Mouse (Mus musculus): Measurements from ENCODE around the gene Kansl2. TPM values are rescaled to one million over a fixed set of nuclear protein-coding genes. Genes with fewer than 3 reads are reported as not detected.

Kansl2 gene
- polyA plus RNA-seq, 1 experiment from 2014 or later = 138 TPM

DNA sequence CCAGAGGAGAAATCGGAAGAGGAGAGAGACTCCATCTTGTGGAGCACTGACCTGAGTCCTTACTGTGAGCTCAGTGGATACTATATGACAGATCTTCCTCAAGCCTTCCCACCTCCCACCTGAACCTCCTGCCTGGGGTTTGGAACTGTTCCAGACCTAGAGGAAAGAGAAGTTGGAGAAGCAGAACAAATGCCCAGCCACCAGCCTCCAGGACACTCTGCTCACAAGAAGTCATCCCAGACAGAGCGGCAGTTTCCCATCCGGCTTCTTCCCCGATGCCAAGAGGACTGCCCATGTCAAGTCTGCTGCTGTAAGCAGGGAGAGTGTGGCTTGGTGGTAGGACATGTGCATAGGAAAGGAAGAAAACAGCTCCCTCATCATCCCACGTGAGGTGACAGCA lies 57.8 kb downstream of the Kansl2 start:
- no peaks in the 10 kb centered on the region for H3K36me3 ChIP-seq (ENCODE audit: control insufficient read depth, insufficient read depth, low read length)
- no peak overlapping the region for H3K4me3 ChIP-seq (ENCODE audit: low read depth, low read length)
- H3K27ac ChIP-seq (ENCODE audit: low read depth, low read length) = no peak overlapping the region
- ATAC-seq (replicated peaks; ENCODE audit: low FRiP score) (no peak), DNase-seq (ENCODE audit: low spot score) (no peak)
- no peaks in the 10 kb centered on the region for H3K9me3 ChIP-seq (ENCODE audit: control insufficient read depth, low read length)
- no peak overlapping the region for H3K9ac ChIP-seq (ENCODE audit: low read length)
- H3K4me2 ChIP-seq (ENCODE audit: low read depth, low read length, severe bottlenecking) = no peak overlapping the region
- WGBS = 78% methylated on average over 5 of the region's 5 CpGs
- H3K27me3 ChIP-seq (ENCODE audit: control insufficient read depth, insufficient read depth, low read length) = no peaks in the 10 kb centered on the region
- no peaks in the 10 kb centered on the region for H3K4me1 ChIP-seq (replicated peaks; ENCODE audit: control insufficient read depth, insufficient read depth, low read length)

DNA sequence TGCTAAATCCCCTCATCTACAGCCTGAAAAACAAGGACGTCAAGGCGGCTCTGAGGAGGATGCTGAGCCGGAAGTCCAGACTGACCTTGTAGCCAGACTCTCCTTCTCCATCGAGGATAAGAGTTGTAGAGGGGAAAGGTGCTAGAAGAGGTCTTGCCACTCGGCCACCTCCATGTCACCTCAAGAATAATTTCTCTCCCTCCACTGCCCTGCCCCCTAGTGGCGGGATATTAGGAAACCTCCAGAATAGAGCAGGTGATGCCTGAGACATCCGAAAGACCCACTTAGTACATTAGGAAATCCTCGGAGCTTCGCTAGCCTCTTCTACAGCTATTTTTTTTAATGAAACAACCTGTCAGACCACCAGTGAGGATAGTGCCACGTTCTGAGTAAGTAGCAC lies 58.7 kb downstream of the Kansl2 start:
- DNase-seq (ENCODE audit: low spot score) (peak; percentile 56), ATAC-seq (replicated peaks; ENCODE audit: low FRiP score) (no peak)

DNA sequence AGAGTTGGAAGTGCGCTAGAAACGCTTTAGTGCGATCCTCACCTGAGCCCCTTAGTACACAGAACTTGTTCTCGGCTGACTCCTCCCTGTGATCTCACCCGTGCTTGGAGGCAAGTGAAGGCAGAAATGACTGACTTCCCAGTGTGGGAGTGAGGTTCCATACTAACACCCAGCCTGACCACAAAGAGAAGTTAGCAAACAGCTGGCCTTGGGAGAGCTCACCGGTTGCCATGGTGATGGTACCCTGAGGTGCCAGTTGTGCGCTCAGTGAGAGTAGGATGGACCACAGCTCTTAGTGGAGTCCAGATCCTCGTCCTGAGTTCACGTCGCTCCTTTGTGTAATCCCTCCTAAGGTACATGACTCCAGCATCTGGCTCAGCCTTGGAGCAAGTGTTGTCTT lies 59.1 kb downstream of the Kansl2 start:
- H3K27ac ChIP-seq (ENCODE audit: low read depth, low read length) = no peak overlapping the region
- no peak overlapping the region for H3K4me2 ChIP-seq (ENCODE audit: low read depth, low read length, severe bottlenecking)
- H3K9me3 ChIP-seq (ENCODE audit: control insufficient read depth, low read length) = no peaks in the 10 kb centered on the region
- no peaks in the 10 kb centered on the region for H3K36me3 ChIP-seq (ENCODE audit: control insufficient read depth, insufficient read depth, low read length)
- ATAC-seq (replicated peaks; ENCODE audit: low FRiP score) = no peak
- H3K9ac ChIP-seq (ENCODE audit: low read length) = no peak overlapping the region
- H3K4me1 ChIP-seq (replicated peaks; ENCODE audit: control insufficient read depth, insufficient read depth, low read length) = no peaks in the 10 kb centered on the region
- no peak for DNase-seq (ENCODE audit: low spot score)
- H3K27me3 ChIP-seq (ENCODE audit: control insufficient read depth, insufficient read depth, low read length) = no peaks in the 10 kb centered on the region
- H3K4me3 ChIP-seq (ENCODE audit: low read depth, low read length) = no peak overlapping the region
- 76% methylated on average over 10 of the region's 10 CpGs for WGBS

More for the DNA sequence above, 58.7 kb downstream of the Kansl2 start:
- Histone ChIP-seq H3K9ac (ENCODE audit: low read length) (no peak overlapping the region), H3K4me2 (ENCODE audit: low read depth, low read length, severe bottlenecking) (no peak overlapping the region), H3K27ac (ENCODE audit: low read depth, low read length) (no peak overlapping the region), H3K4me1 (replicated peaks; ENCODE audit: control insufficient read depth, insufficient read depth, low read length) (no peaks in the 10 kb centered on the region), H3K9me3 (ENCODE audit: control insufficient read depth, low read length) (no peaks in the 10 kb centered on the region), H3K27me3 (ENCODE audit: control insufficient read depth, insufficient read depth, low read length) (no peaks in the 10 kb centered on the region), H3K4me3 (ENCODE audit: low read depth, low read length) (no peak overlapping the region), H3K36me3 (ENCODE audit: control insufficient read depth, insufficient read depth, low read length) (no peaks in the 10 kb centered on the region)
- WGBS = 58% methylated on average over 10 of the region's 10 CpGs

DNA sequence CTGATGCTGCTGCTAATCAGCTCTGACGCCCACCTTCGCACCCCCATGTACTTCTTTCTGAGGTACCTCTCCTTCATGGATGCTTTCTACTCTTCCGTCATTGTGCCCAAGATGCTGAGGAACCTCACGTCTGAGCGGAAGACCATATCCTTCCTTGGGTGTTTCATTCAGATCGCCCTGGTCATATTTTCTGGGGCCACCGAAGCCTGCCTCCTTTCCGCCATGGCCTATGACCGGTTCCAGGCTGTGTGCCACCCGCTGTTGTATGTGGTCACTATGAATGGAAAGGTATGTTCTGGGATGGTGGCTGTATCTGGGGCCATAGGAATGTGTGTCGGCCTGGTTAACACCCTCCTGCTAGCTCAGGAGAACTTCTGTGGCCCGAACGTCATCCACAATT lies 62.5 kb downstream of the Kansl2 start:
- ATAC-seq (replicated peaks; ENCODE audit: low FRiP score) (no peak), DNase-seq (ENCODE audit: low spot score) (no peak)
- Histone ChIP-seq H3K4me1 (replicated peaks; ENCODE audit: control insufficient read depth, insufficient read depth, low read length) (no peaks in the 10 kb centered on the region), H3K27ac (ENCODE audit: low read depth, low read length) (no peak overlapping the region), H3K4me2 (ENCODE audit: low read depth, low read length, severe bottlenecking) (no peak overlapping the region), H3K27me3 (ENCODE audit: control insufficient read depth, insufficient read depth, low read length) (no peaks in the 10 kb centered on the region), H3K9me3 (ENCODE audit: control insufficient read depth, low read length) (no peaks in the 10 kb centered on the region), H3K9ac (ENCODE audit: low read length) (no peak overlapping the region), H3K4me3 (ENCODE audit: low read depth, low read length) (no peak overlapping the region), H3K36me3 (ENCODE audit: control insufficient read depth, insufficient read depth, low read length) (no peaks in the 10 kb centered on the region)
- WGBS = 92% methylated on average over 13 of the region's 13 CpGs

DNA sequence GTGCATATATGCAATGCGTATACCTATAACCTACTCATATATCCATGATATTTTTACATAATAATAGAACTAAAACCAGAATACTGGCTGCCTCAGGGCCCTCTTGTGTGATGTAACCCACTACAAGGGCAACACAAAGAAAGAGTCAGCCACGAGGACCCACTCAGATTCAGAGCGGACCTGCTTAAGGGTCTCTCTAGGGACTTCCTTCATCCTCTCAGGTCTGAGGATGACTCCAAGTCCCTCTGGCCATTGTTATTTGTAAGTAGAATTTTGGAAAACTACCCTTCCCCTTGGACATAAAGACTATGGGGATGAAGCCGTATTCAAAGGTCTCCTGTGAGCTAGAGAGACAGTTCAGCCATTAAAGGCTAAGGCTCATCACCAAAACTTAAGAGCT lies 64.5 kb downstream of the Kansl2 start, which contains the start of gene OR5BS1P:
OR5BS1P (plus strand) TSS at position 301 of the 400 bp plus-strand sequence.
- Histone ChIP-seq H3K4me3 (ENCODE audit: low read depth, low read length) (no peak within 1 kb of the TSS), H3K27me3 (ENCODE audit: control insufficient read depth, insufficient read depth, low read length) (no peaks in the 10 kb centered on the region), H3K9ac (ENCODE audit: low read length) (no peak within 1 kb of the TSS), H3K27ac (ENCODE audit: low read depth, low read length) (no peak within 1 kb of the TSS), H3K9me3 (ENCODE audit: control insufficient read depth, low read length) (no peaks in the 10 kb centered on the region), H3K36me3 (ENCODE audit: control insufficient read depth, insufficient read depth, low read length) (no peaks in the 10 kb centered on the region), H3K4me2 (ENCODE audit: low read depth, low read length, severe bottlenecking) (no peak within 1 kb of the TSS), H3K4me1 (replicated peaks; ENCODE audit: control insufficient read depth, insufficient read depth, low read length) (no peaks in the 10 kb centered on the region)
- DNase-seq (ENCODE audit: low spot score) (no peak), ATAC-seq (replicated peaks; ENCODE audit: low FRiP score) (no peak)
- 91% methylated on average over 4 of the region's 4 CpGs for WGBS

Small RNA genes lying within 50 kb of the gene (microRNA-seq; reads per million reads assigned to microRNA genes)
- not detected for gene Mir1291 (ENCODE audit: insufficient number of aligned reads)

Other genes with a start within 250 kb of the Kansl2 start
- gene Zfp641, start 238.1 kb downstream of the Kansl2 start, polyA plus RNA-seq (2014; fragmentation: Nextera tagmentation; extraction: Ambion mirVana) = 1.2 TPM in 2 replicates
- not detected in 2 replicates for gene Olfr285, start 216.9 kb downstream of the Kansl2 start, polyA plus RNA-seq (2014; fragmentation: Nextera tagmentation; extraction: Ambion mirVana)
- gene Olfr284, start 193.3 kb downstream of the Kansl2 start, polyA plus RNA-seq (2014; fragmentation: Nextera tagmentation; extraction: Ambion mirVana) = not detected in 2 replicates
- not detected in 2 replicates for gene Olfr283, start 153.3 kb downstream of the Kansl2 start, polyA plus RNA-seq (2014; fragmentation: Nextera tagmentation; extraction: Ambion mirVana)
- not detected in 2 replicates for gene Olfr282, start 103.0 kb downstream of the Kansl2 start, polyA plus RNA-seq (2014; fragmentation: Nextera tagmentation; extraction: Ambion mirVana)
- gene Olfr281, start 81.7 kb downstream of the Kansl2 start, polyA plus RNA-seq (2014; fragmentation: Nextera tagmentation; extraction: Ambion mirVana) = not detected in 2 replicates
- not detected in 2 replicates for gene OR5BS1P, start 64.4 kb downstream of the Kansl2 start, polyA plus RNA-seq (2014; fragmentation: Nextera tagmentation; extraction: Ambion mirVana)
- gene Lalba, start 51.5 kb downstream of the Kansl2 start, polyA plus RNA-seq (2014; fragmentation: Nextera tagmentation; extraction: Ambion mirVana) = 0.25 TPM in 1 of 2 replicates, not detected in the other
- gene Olfr279, start 41.9 kb downstream of the Kansl2 start, polyA plus RNA-seq (2014; fragmentation: Nextera tagmentation; extraction: Ambion mirVana) = not detected in 2 replicates
- 62.2 and 67.0 TPM in 2 replicates for gene Ccnt1, start 36.7 kb upstream of the Kansl2 start, polyA plus RNA-seq (2014; fragmentation: Nextera tagmentation; extraction: Ambion mirVana)
- gene 4930415O20Rik, start 36.7 kb upstream of the Kansl2 start, polyA plus RNA-seq (2014; fragmentation: Nextera tagmentation; extraction: Ambion mirVana) = not detected in 2 replicates
- 11.2 and 12.3 TPM in 2 replicates for gene Adcy6, start 75.8 kb upstream of the Kansl2 start, polyA plus RNA-seq (2014; fragmentation: Nextera tagmentation; extraction: Ambion mirVana)
- 45.3 and 46.9 TPM in 2 replicates for gene Cacnb3, start 96.6 kb upstream of the Kansl2 start, polyA plus RNA-seq (2014; fragmentation: Nextera tagmentation; extraction: Ambion mirVana)
- 24.2 and 31.2 TPM in 2 replicates for gene Ddx23, start 128.6 kb upstream of the Kansl2 start, polyA plus RNA-seq (2014; fragmentation: Nextera tagmentation; extraction: Ambion mirVana)
- 1.9 and 2.8 TPM in 2 replicates for gene Rnd1, start 143.2 kb upstream of the Kansl2 start, polyA plus RNA-seq (2014; fragmentation: Nextera tagmentation; extraction: Ambion mirVana)
- gene Ccdc65, start 173.9 kb upstream of the Kansl2 start, polyA plus RNA-seq (2014; fragmentation: Nextera tagmentation; extraction: Ambion mirVana) = 0.92 and 1.3 TPM in 2 replicates
- 6.1 and 6.7 TPM in 2 replicates for gene Fkbp11, start 193.9 kb upstream of the Kansl2 start, polyA plus RNA-seq (2014; fragmentation: Nextera tagmentation; extraction: Ambion mirVana)
- 38.1 and 41.4 TPM in 2 replicates for gene Arf3, start 228.9 kb upstream of the Kansl2 start, polyA plus RNA-seq (2014; fragmentation: Nextera tagmentation; extraction: Ambion mirVana)
- gene Wnt10b, start 243.9 kb upstream of the Kansl2 start, polyA plus RNA-seq (2014; fragmentation: Nextera tagmentation; extraction: Ambion mirVana) = 0.41 and 0.43 TPM in 2 replicates